ENCODE assay signal across 25 mouse cellular contexts in the genomic region with DNA sequence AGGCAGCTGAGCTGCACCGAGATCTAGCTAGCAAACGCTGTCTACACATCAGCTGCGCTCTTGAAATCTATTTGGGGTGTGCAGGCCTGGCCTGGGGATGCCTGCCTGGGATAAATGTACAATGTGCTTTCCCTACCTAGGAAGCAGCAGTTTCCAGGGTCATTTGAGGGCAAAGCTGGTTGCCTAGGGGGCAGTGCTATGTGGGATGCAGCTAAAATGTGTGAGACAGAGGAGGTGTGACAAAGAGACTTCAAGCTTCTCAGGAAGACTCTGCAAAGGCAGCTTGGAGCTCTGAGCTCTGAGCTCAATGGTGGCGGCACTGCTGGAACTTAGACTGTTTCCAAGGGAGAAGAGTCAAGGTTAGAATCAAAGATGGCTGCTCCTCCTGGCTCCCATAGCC. TPM values are rescaled to one million over a fixed set of nuclear protein-coding genes. Genes with fewer than 3 reads are reported as not detected.
DNase-seq lines count a peak whose midpoint lies in the region; ATAC-seq and TF ChIP-seq lines count a peak whose summit lies in the region.
"Had no signal": no experiment of that assay in that cellular context is flagged by ENCODE, and none has a peak within 500 bp of the region (broad histone marks: within the 10 kb centered on the region; RNA-seq: fewer than 3 reads in every experiment).

No protein-coding gene starts in this region.

- no peak for ATAC-seq in hindbrain, embryonic 13.5 days (ENCODE audit: low FRiP score)
- ATAC-seq in hindbrain, embryonic 12.5 days (ENCODE audit: low FRiP score) = no peak
- peak; percentile 64 for ATAC-seq in frontal cortex, adult (ENCODE audit: low TSS enrichment)
- no peak for ATAC-seq in liver, embryonic 11.5 days (replicated peaks; ENCODE audit: low FRiP score)
- ATAC-seq: CD4-positive, CD25-positive, alpha-beta regulatory T cell, adult 4 months; forebrain, postnatal 0 days; hindbrain, embryonic 16.5 days; intestine, embryonic 15.5 days; midbrain, embryonic 13.5 days had no signal

- H3K27ac ChIP-seq in hindbrain, embryonic 13.5 days = peak overlapping the region; percentile 24; the same call in 1 of the 2 replicates
- H3K27ac ChIP-seq in hindbrain, embryonic 12.5 days = no peak overlapping the region
- peak overlapping the region; percentile 61 for H3K27ac ChIP-seq in left cerebral cortex, adult 2 months
- no peak overlapping the region for H3K27ac ChIP-seq in liver, embryonic 11.5 days (ENCODE audit: low read depth, low read length)
- H3K27ac ChIP-seq: forebrain, embryonic 10.5 days; intestine, embryonic 15.5 days; layer of hippocampus, adult 2 months; liver, embryonic 14.5 days; midbrain, embryonic 13.5 days; stomach, postnatal 0 days had no signal

- no peaks in the 10 kb centered on the region for H3K9me3 ChIP-seq in hindbrain, embryonic 13.5 days
- no peaks in the 10 kb centered on the region for H3K9me3 ChIP-seq in hindbrain, embryonic 12.5 days (replicated peaks)
- no peaks in the 10 kb centered on the region for H3K9me3 ChIP-seq in liver, embryonic 11.5 days (ENCODE audit: control insufficient read depth, low read length)
- H3K9me3 ChIP-seq: forebrain, embryonic 10.5 days; intestine, embryonic 15.5 days; megakaryocyte, embryonic 14.5 days; midbrain, embryonic 13.5 days had no signal

- 0 out of 2 replicates have a peak, but pooled peaks cover 5% of the 10 kb centered on the region for H3K4me1 ChIP-seq in hindbrain, embryonic 13.5 days (replicated peaks)
- H3K4me1 ChIP-seq in hindbrain, embryonic 12.5 days = no peaks in the 10 kb centered on the region
- no peaks in the 10 kb centered on the region for H3K4me1 ChIP-seq in liver, embryonic 11.5 days (replicated peaks; ENCODE audit: control insufficient read depth, insufficient read depth, low read length)
- H3K4me1 ChIP-seq: forebrain, embryonic 10.5 days; intestine, embryonic 15.5 days had no signal

- no peak overlapping the region for H3K9ac ChIP-seq in hindbrain, embryonic 13.5 days
- H3K9ac ChIP-seq in hindbrain, embryonic 12.5 days = no peak overlapping the region
- H3K9ac ChIP-seq in liver, embryonic 11.5 days (ENCODE audit: low read depth, low read length) = no peak overlapping the region
- H3K9ac ChIP-seq: forebrain, postnatal 0 days; intestine, embryonic 15.5 days; liver, embryonic 14.5 days; lung, embryonic 14.5 days; midbrain, embryonic 13.5 days had no signal

- DNase-seq in left cerebral cortex, adult 2 months (ENCODE audit: extremely low spot score in 1 of 2, low spot score in 2 of 2) = peak in 1 of 2 experiments; percentile 33
- peak; percentile 28 to 45 for DNase-seq in right cerebral cortex, postnatal 10 days (ENCODE audit: low spot score in 2 of 2)
- no peak for DNase-seq in embryo, embryonic 9.5 days (ENCODE audit: extremely low spot score)
- DNase-seq in liver, embryonic 11.5 days (ENCODE audit: low spot score) = no peak
- DNase-seq: adrenal gland, postnatal 36 days; cerebellum, adult 11 months; cerebellum, postnatal 10 days; forebrain, postnatal 0 days; gastrocnemius, postnatal 14 days; heart, postnatal 4 days; kidney, adult 8-10 months; kidney, postnatal 10 days; lung, embryonic 14.5 days had no signal

- 73% methylated on average over 4 of the region's 4 CpGs for WGBS in hindbrain, embryonic 13.5 days
- 74% methylated on average over 4 of the region's 4 CpGs for WGBS in hindbrain, embryonic 12.5 days
- WGBS in liver, embryonic 11.5 days = 81% methylated on average over 4 of the region's 4 CpGs

- H3K36me3 ChIP-seq in hindbrain, embryonic 13.5 days = no peaks in the 10 kb centered on the region
- no peaks in the 10 kb centered on the region for H3K36me3 ChIP-seq in hindbrain, embryonic 12.5 days
- H3K36me3 ChIP-seq in liver, embryonic 11.5 days (ENCODE audit: control insufficient read depth, insufficient read depth, low read length) = no peaks in the 10 kb centered on the region
- H3K36me3 ChIP-seq: forebrain, embryonic 10.5 days; intestine, embryonic 15.5 days; midbrain, embryonic 13.5 days had no signal

- H3K4me2 ChIP-seq in hindbrain, embryonic 13.5 days = no peak overlapping the region
- no peak overlapping the region for H3K4me2 ChIP-seq in hindbrain, embryonic 12.5 days (replicated peaks)
- no peak overlapping the region for H3K4me2 ChIP-seq in liver, embryonic 11.5 days
- H3K4me2 ChIP-seq: intestine, embryonic 15.5 days; lung, embryonic 14.5 days; midbrain, embryonic 13.5 days had no signal

- H3K4me3 ChIP-seq in hindbrain, embryonic 13.5 days = no peak overlapping the region
- H3K4me3 ChIP-seq in hindbrain, embryonic 12.5 days = no peak overlapping the region
- H3K4me3 ChIP-seq in left cerebral cortex, adult 2 months = no peak overlapping the region
- H3K4me3 ChIP-seq in liver, embryonic 11.5 days (ENCODE audit: low read depth, low read length) = no peak overlapping the region
- H3K4me3 ChIP-seq: forebrain, embryonic 10.5 days; intestine, embryonic 15.5 days; layer of hippocampus, adult 2 months; megakaryocyte, embryonic 14.5 days; midbrain, embryonic 13.5 days had no signal

- intact Hi-C loops in left cerebral cortex, adult 2 months (cut with DNase I) = no loop called here

- no peaks in the 10 kb centered on the region for H3K27me3 ChIP-seq in hindbrain, embryonic 13.5 days
- no peaks in the 10 kb centered on the region for H3K27me3 ChIP-seq in hindbrain, embryonic 12.5 days
- no peaks in the 10 kb centered on the region for H3K27me3 ChIP-seq in liver, embryonic 11.5 days (replicated peaks; ENCODE audit: control insufficient read depth, insufficient read depth, low read length)
- H3K27me3 ChIP-seq: intestine, embryonic 15.5 days; midbrain, embryonic 13.5 days had no signal

- TF ChIP-seq CTCF in left cerebral cortex, adult 2 months (IDR thresholded peaks at IDR 0.05) = no peak

RNA-seq across cellular contexts. Expression of gene Slc22a23, which starts 30.2 kb away (rescaled TPM):
- 12.7 and 12.8 TPM in 2 replicates for polyA plus RNA-seq in hindbrain, embryonic 13.5 days (2015; fragmentation: Nextera tagmentation; extraction: Ambion mirVana)
- polyA plus RNA-seq in hindbrain, embryonic 12.5 days (2016; fragmentation: Nextera tagmentation; extraction: Ambion mirVana) = 14.0 and 16.1 TPM in 2 replicates
- 10 to 100 TPM; 52.4 to 55.5 TPM for total RNA-seq in left cerebral cortex, adult 2 months (2021)
- polyA plus RNA-seq in liver, embryonic 11.5 days (2014; fragmentation: Nextera tagmentation; extraction: Ambion mirVana) = 11.0 and 11.6 TPM in 2 replicates

Comparison
In these comparisons a context has a peak if more than half of its experiments do, and no peak if none do; other contexts are left out.
1. H3K27ac ChIP-seq: peak in hindbrain, embryonic 13.5 days (single experiment) and left cerebral cortex, adult 2 months (single experiment); none in hindbrain, embryonic 12.5 days (single experiment) and liver, embryonic 11.5 days (single experiment).
2. DNase-seq: peak in right cerebral cortex, postnatal 10 days (2 of 2); none in embryo, embryonic 9.5 days (single experiment) and liver, embryonic 11.5 days (single experiment).